Comparison of ENCODE assay signal across 8 mouse cellular contexts in the genomic region with DNA sequence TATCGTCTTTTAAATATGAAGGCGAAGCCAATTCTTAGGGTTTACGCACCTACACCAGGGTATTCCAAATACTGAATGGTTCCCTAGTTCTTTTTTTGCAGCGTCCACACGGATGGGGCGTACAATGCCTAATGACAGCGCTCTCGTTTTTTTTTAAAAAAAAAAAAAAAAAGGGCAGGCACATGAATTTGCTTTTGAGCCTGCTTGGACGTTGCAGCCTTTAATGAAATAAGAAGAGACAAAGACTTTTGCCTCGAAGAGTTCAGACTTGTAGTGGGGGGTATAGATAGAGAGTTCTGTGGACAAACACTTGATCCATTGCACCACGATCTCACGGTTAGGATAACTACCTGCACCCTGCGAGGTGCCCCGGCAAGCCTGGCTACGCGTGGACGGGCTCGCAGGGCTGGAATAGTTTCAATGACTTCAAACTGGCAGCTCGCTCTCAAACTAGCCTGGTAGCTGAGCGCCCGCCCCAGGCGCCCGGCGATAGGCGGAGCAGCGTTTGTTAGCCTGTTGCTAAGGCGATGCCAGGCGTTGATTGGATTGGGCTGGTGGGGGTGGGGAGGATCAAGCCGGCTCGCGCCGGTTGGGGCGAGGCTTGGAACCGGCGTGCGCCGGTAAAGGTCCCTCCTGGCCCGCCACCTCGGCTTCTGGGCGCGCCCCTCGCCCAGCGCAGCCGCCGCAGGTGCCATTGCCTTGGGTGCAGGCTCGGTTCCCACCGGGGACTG. TPM values are rescaled to one million over a fixed set of nuclear protein-coding genes. Genes with fewer than 3 reads are reported as not detected.
DNase-seq lines count a peak whose midpoint lies in the region; ATAC-seq and TF ChIP-seq lines count a peak whose summit lies in the region.

No protein-coding gene starts in this region.

- ATAC-seq in embryonic facial prominence, embryonic 14.5 days (ENCODE audit: low read depth), result peak; percentile 89
- ATAC-seq in limb, embryonic 13.5 days (ENCODE audit: low FRiP score, low read depth), result peak; percentile 87
- peak; percentile 94 for ATAC-seq in midbrain, embryonic 15.5 days (replicated peaks)

- peak overlapping the region; percentile 100 for H3K9ac ChIP-seq in embryonic facial prominence, embryonic 14.5 days (ENCODE audit: low read depth, low read length)
- peak overlapping the region; percentile 99 for H3K9ac ChIP-seq in limb, embryonic 13.5 days
- H3K9ac ChIP-seq in midbrain, embryonic 15.5 days, result peak overlapping the region; percentile 100

- no peaks in the 10 kb centered on the region for H3K27me3 ChIP-seq in embryonic facial prominence, embryonic 14.5 days (replicated peaks; ENCODE audit: control insufficient read depth, insufficient read depth, low read length)
- no peaks in the 10 kb centered on the region for H3K27me3 ChIP-seq in limb, embryonic 13.5 days
- no peaks in the 10 kb centered on the region for H3K27me3 ChIP-seq in midbrain, embryonic 15.5 days (replicated peaks)

- H3K4me2 ChIP-seq in embryonic facial prominence, embryonic 14.5 days (ENCODE audit: low read depth, low read length), result peak overlapping the region; percentile 64
- peak overlapping the region; percentile 65 for H3K4me2 ChIP-seq in limb, embryonic 13.5 days (replicated peaks)
- peak overlapping the region; percentile 62 for H3K4me2 ChIP-seq in midbrain, embryonic 15.5 days

- H3K4me3 ChIP-seq in bone marrow, adult 2 months (replicated peaks; ENCODE audit: control insufficient read depth, low read depth, low read length), result peak overlapping the region; percentile 82
- peak overlapping the region; percentile 94 for H3K4me3 ChIP-seq in embryonic facial prominence, embryonic 14.5 days (ENCODE audit: low read depth, low read length)
- H3K4me3 ChIP-seq in limb, embryonic 13.5 days, result peak overlapping the region; percentile 88
- peak overlapping the region; percentile 94 for H3K4me3 ChIP-seq in midbrain, embryonic 15.5 days

- H3K9me3 ChIP-seq in embryonic facial prominence, embryonic 14.5 days (ENCODE audit: control insufficient read depth, low read length), result no peaks in the 10 kb centered on the region
- no peaks in the 10 kb centered on the region for H3K9me3 ChIP-seq in limb, embryonic 13.5 days
- H3K9me3 ChIP-seq in midbrain, embryonic 15.5 days, result no peaks in the 10 kb centered on the region

- peak; percentile 97 for DNase-seq in 416B (ENCODE audit: low read depth)
- DNase-seq in embryonic facial prominence, embryonic 14.5 days (ENCODE audit: low spot score), result peak; percentile 99
- DNase-seq in heart, adult 8-10 months (ENCODE audit: low spot score), result peak; percentile 93
- peak; percentile 95 to 97 for DNase-seq in kidney, adult 8-10 months
- DNase-seq in spleen, adult 18-20 months, result peak; percentile 89 to 90

- TF ChIP-seq CTCF in bone marrow, adult 2 months (IDR thresholded peaks at IDR 0.05; ENCODE audit: control insufficient read depth, insufficient read depth, low read length), result no peak

- H3K36me3 ChIP-seq in embryonic facial prominence, embryonic 14.5 days (ENCODE audit: control insufficient read depth, insufficient read depth, low read length), result peaks cover 18% of the 10 kb centered on the region
- peaks cover 15% of the 10 kb centered on the region for H3K36me3 ChIP-seq in limb, embryonic 13.5 days
- H3K36me3 ChIP-seq in midbrain, embryonic 15.5 days (replicated peaks), result peaks cover 4% of the 10 kb centered on the region

- under 1% methylated on average over 47 of the region's 47 CpGs for WGBS in bone marrow, adult 2 months
- WGBS in embryonic facial prominence, embryonic 14.5 days, result 0% methylated on average over 27 of the region's 47 CpGs
- under 1% methylated on average over 47 of the region's 47 CpGs for WGBS in limb, embryonic 13.5 days
- WGBS in midbrain, embryonic 15.5 days, result under 1% methylated on average over 47 of the region's 47 CpGs

- TF ChIP-seq POLR2A in bone marrow, adult 2 months (IDR thresholded peaks at IDR 0.05; ENCODE audit: borderline replicate concordance, control insufficient read depth, low read depth, low read length), result peak; percentile 99

- no peaks in the 10 kb centered on the region; the same call in 1 of the 2 replicates for H3K4me1 ChIP-seq in bone marrow, adult 2 months (ENCODE audit: control insufficient read depth, insufficient read depth, low read length)
- H3K4me1 ChIP-seq in embryonic facial prominence, embryonic 14.5 days (ENCODE audit: control insufficient read depth, insufficient read depth, low read length), result peaks cover 3% of the 10 kb centered on the region
- peaks cover 3% of the 10 kb centered on the region for H3K4me1 ChIP-seq in limb, embryonic 13.5 days
- peaks cover 14% of the 10 kb centered on the region for H3K4me1 ChIP-seq in midbrain, embryonic 15.5 days

- H3K27ac ChIP-seq in bone marrow, adult 2 months (ENCODE audit: control insufficient read depth, insufficient read depth, low read depth, low read length, poor library complexity), result peak overlapping the region; percentile 100
- H3K27ac ChIP-seq in embryonic facial prominence, embryonic 14.5 days (replicated peaks; ENCODE audit: low read depth, low read length), result peak overlapping the region; percentile 100
- H3K27ac ChIP-seq in limb, embryonic 13.5 days, result peak overlapping the region; percentile 100
- H3K27ac ChIP-seq in midbrain, embryonic 15.5 days, result peak overlapping the region; percentile 100

RNA-seq across cellular contexts. Expression of a gene that starts 2.1 kb away (rescaled TPM):
- 12.9 and 24.9 TPM in 2 replicates for polyA plus RNA-seq in bone marrow, adult 2 months (2011; ENCODE audit: insufficient read depth, insufficient read length, low replicate concordance, missing spikeins)
- polyA plus RNA-seq in embryonic facial prominence, embryonic 14.5 days (2014; fragmentation: Nextera tagmentation; extraction: Ambion mirVana), result 44.2 and 74.4 TPM in 2 replicates
- 10 to 100 TPM; 25.2 to 40.2 (median 31.2) TPM for total RNA-seq in heart, adult 8-10 months (2022)
- polyA plus RNA-seq in limb, embryonic 13.5 days (2015; fragmentation: Nextera tagmentation; extraction: Ambion mirVana), result 75.6 and 77.1 TPM in 2 replicates
- 47.6 and 57.8 TPM in 2 replicates for polyA plus RNA-seq in midbrain, embryonic 15.5 days (2015; fragmentation: Nextera tagmentation; extraction: Ambion mirVana)

Comparison
In these comparisons a context has a peak if more than half of its experiments do, and no peak if none do; other contexts are left out.
1. Peak in every context shown above with its lines: DNase-seq, ATAC-seq, H3K4me3 ChIP-seq and H3K27ac ChIP-seq.